Mouse (Mus musculus) kidney, postnatal 0 days (tissue): Measurements from ENCODE around the gene Cep55. TPM values are rescaled to one million over a fixed set of nuclear protein-coding genes. Genes with fewer than 3 reads are reported as not detected.

Source experiments
- ATAC-seq: fragments of 200-750 bp; cut with Nextera tagmentation; replicated peaks from 2 replicates; pipeline ENCODE4 v1.8.0; 2017; ENCODE audit warnings: low read depth, moderate number of reproducible peaks, moderate TSS enrichment, moderate library complexity; ENCODE audit not compliant: low FRiP score
- DNase-seq: peaks from one replicate; pipeline ENCODE4 v3.0.0-alpha.2; 2016; ENCODE audit warnings: low spot score
- H3K27ac ChIP-seq: fragments of 300-500 bp; sonication (generic); 2 replicates; pipeline ENCODE4 v1.5.1; 2014; ENCODE audit warnings: mild to moderate bottlenecking
- H3K27me3 ChIP-seq: fragments of 300-500 bp; sonication (generic); 2 replicates; pipeline ENCODE4 v1.6.1; 2014; ENCODE audit warnings: low read length, mixed read lengths; ENCODE audit not compliant: insufficient read depth
- H3K36me3 ChIP-seq: fragments of 300-500 bp; sonication (generic); 2 replicates; pipeline ENCODE4 v1.6.1; 2014; ENCODE audit warnings: low read length, mixed read lengths; ENCODE audit not compliant: insufficient read depth
- H3K4me1 ChIP-seq: fragments of 300-500 bp; sonication (generic); replicated peaks from 2 replicates; pipeline ENCODE4 v1.6.1; 2014; ENCODE audit warnings: antibody characterized with exemption, low read length, mixed read lengths; ENCODE audit not compliant: insufficient read depth
- H3K4me2 ChIP-seq: fragments of 300-500 bp; sonication (generic); 2 replicates; pipeline ENCODE4 v1.6.1; 2014; ENCODE audit warnings: mild to moderate bottlenecking, low read length, moderate library complexity, mixed read lengths
- H3K4me3 ChIP-seq: fragments of 300-500 bp; sonication (generic); replicated peaks from 2 replicates; pipeline ENCODE4 v1.5.1; 2014; ENCODE audit warnings: low read depth, low read length
- H3K9ac ChIP-seq: fragments of 300-500 bp; sonication (generic); 2 replicates; pipeline ENCODE4 v1.6.1; 2014; ENCODE audit warnings: low read depth, low read length
- H3K9me3 ChIP-seq: fragments of 300-500 bp; sonication (generic); replicated peaks from 2 replicates; pipeline ENCODE4 v1.6.1; 2016; ENCODE audit warnings: low read length, inconsistent platforms, mixed read lengths
- CTCF ChIP-seq: IDR thresholded peaks from 2 replicates; pipeline ENCODE4 v1.5.1; 2016; ENCODE audit warnings: antibody characterized with exemption, low read depth, mild to moderate bottlenecking, moderate library complexity
- WGBS: fragments of 180-500 bp; shearing (Covaris S2); extraction: QIAGEN DNeasy Blood & Tissue Kit; methylation state at CpG from one replicate; pipeline ENCODE4 v1.1.7; 2014; 5-methylcytosine and 5-hydroxymethylcytosine counted together
- polyA plus RNA-seq: library from polyadenylated mRNA; unstranded; fragments of >200 nt; fragmentation: Nextera tagmentation; extraction: Ambion mirVana; gene quantifications from 2 replicates; pipeline ENCODE4 v1.2.1, GENCODE M21; 2015

Cep55 gene
- polyA plus RNA-seq, 1 experiment from 2014 or later = 13.8 TPM

GRCm38 (mm10) chr19:38064051-38064450 lies 9.2 kb downstream of the Cep55 start:
- Histone ChIP-seq H3K9ac (no peak overlapping the region), H3K27me3 (no peaks in the 10 kb centered on the region), H3K9me3 (no peaks in the 10 kb centered on the region), H3K4me1 (no peaks in the 10 kb centered on the region), H3K36me3 (peaks cover 16% of the 10 kb centered on the region; the same call in 1 of the 2 replicates), H3K4me3 (no peak overlapping the region), H3K27ac (no peak overlapping the region), H3K4me2 (no peak overlapping the region)
- TF ChIP-seq CTCF = no peak
- no peak for DNase-seq
- no peak for ATAC-seq
- WGBS = 88% methylated on average over 1 of the region's 1 CpGs

GRCm38 (mm10) chr19:38073226-38073625 lies 18.4 kb downstream of the Cep55 start:
- Histone ChIP-seq H3K27me3 (no peaks in the 10 kb centered on the region), H3K4me3 (no peak overlapping the region), H3K4me2 (no peak overlapping the region), H3K9me3 (no peaks in the 10 kb centered on the region), H3K9ac (no peak overlapping the region), H3K4me1 (no peaks in the 10 kb centered on the region), H3K36me3 (peaks cover 28% of the 10 kb centered on the region; the same call in 1 of the 2 replicates), H3K27ac (no peak overlapping the region)
- DNase-seq (no peak), ATAC-seq (no peak)
- 95% methylated on average over 5 of the region's 5 CpGs for WGBS
- no peak for TF ChIP-seq CTCF

DNA sequence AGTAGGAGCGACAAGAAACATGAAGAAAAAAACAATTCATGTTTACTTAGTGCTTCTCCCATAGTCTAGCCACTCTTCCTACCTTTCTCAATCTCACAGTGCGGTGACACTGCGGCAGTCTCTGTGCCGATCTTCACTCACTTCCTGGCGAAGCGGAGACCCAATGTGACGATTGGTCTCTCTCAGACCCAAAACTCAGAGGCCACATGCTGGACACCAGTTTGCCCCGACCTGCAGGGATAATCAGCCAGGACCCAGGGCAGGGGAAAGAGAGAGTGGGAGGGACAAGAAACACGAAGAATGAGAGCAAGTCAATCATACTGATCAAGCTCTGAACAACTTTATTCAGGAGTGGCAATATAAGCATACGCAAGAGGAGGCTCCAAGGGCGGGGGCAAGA lies 20.2 kb downstream of the Cep55 start:
- no peak overlapping the region for H3K27ac ChIP-seq
- no peak overlapping the region for H3K9ac ChIP-seq
- H3K4me2 ChIP-seq = no peak overlapping the region
- WGBS = 84% methylated on average over 11 of the region's 11 CpGs
- H3K27me3 ChIP-seq = no peaks in the 10 kb centered on the region
- H3K4me3 ChIP-seq = no peak overlapping the region
- no peaks in the 10 kb centered on the region for H3K4me1 ChIP-seq
- no peak for DNase-seq
- H3K9me3 ChIP-seq = no peaks in the 10 kb centered on the region
- no peak for TF ChIP-seq CTCF
- H3K36me3 ChIP-seq = peaks cover 25% of the 10 kb centered on the region; the same call in 1 of the 2 replicates
- ATAC-seq = no peak

DNA sequence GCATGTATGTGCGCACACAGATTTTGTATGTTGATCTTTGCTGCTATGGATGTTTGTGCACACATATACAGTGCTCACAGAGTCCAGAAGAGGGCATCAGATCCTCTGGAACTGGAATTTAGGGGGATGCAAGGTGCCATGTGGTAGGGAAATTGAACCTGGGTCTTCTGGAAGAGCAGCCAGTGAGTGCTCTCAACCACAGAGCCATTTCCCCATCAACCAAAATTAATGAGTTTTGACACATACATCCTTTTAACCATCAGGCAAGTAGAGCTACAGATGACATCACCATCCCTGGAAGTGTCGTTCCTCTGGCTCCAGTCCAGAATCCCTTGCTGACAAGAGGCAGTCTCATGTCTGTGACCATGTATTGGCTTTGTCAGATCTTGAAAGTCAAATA lies 21.4 kb downstream of the Cep55 start:
- no peak overlapping the region for H3K4me3 ChIP-seq
- H3K27me3 ChIP-seq = no peaks in the 10 kb centered on the region
- DNase-seq = peak; percentile 7
- ATAC-seq = no peak
- no peak overlapping the region for H3K4me2 ChIP-seq
- WGBS = 66% methylated on average over 2 of the region's 2 CpGs
- TF ChIP-seq CTCF = peak; percentile 61
- no peaks in the 10 kb centered on the region for H3K9me3 ChIP-seq
- peaks cover 13% of the 10 kb centered on the region; the same call in 1 of the 2 replicates for H3K36me3 ChIP-seq
- H3K4me1 ChIP-seq = no peaks in the 10 kb centered on the region
- H3K27ac ChIP-seq = no peak overlapping the region
- H3K9ac ChIP-seq = no peak overlapping the region

DNA sequence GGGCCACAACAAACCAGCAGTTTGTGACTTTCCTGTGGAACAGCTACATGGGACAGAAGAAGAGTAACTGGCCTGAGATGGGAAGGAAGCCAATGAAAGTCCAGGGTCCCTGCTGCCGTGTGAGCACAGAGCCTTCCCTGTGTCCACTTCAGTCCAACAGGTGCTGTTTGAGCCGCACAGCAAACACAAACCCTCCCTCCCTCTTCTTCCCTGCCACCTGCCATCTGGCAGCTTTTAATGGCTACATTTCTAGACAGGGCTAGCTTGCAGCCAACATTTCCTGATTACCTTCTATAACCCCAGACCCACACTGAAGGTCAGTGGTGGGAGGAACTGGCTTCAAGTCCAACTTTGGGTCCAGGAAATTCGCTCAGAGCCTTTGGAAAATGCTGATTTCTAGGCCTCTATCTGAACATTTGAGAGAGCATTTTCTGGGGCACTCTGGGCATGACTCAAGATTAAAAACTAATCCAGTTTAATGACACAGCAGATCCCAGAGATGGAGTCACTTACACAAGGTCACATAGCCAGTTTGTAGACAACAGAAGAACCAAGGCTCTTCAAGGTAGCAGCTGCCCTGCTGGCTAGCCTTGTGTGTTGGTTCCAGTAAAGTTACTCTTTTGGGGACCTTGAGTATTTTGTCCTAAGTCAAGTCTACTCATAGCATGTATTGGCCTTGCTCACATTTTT lies 23.2 kb downstream of the Cep55 start:
- TF ChIP-seq CTCF = no peak
- DNase-seq (no peak), ATAC-seq (no peak)
- H3K27me3 ChIP-seq = no peaks in the 10 kb centered on the region
- H3K4me1 ChIP-seq = no peaks in the 10 kb centered on the region
- no peak overlapping the region for H3K4me2 ChIP-seq
- WGBS = 56% methylated on average over 3 of the region's 3 CpGs
- H3K27ac ChIP-seq = no peak overlapping the region
- no peak overlapping the region for H3K9ac ChIP-seq
- H3K36me3 ChIP-seq = no peaks in the 10 kb centered on the region
- H3K4me3 ChIP-seq = no peak overlapping the region
- H3K9me3 ChIP-seq = no peaks in the 10 kb centered on the region

- 59% methylated on average over 3 of the region's 3 CpGs for WGBS
- TF ChIP-seq CTCF = no peak
- no peaks in the 10 kb centered on the region for H3K27me3 ChIP-seq
- H3K4me1 ChIP-seq = no peaks in the 10 kb centered on the region
- no peak overlapping the region for H3K9ac ChIP-seq
- no peaks in the 10 kb centered on the region for H3K36me3 ChIP-seq
- H3K4me3 ChIP-seq = no peak overlapping the region
- ATAC-seq (no peak), DNase-seq (no peak)
- no peak overlapping the region for H3K4me2 ChIP-seq
- H3K27ac ChIP-seq = no peak overlapping the region
- H3K9me3 ChIP-seq = no peaks in the 10 kb centered on the region
Observed at GRCm38 (mm10) chr19:38081361-38081760, 26.6 kb downstream of the Cep55 start.
